Mouse (Mus musculus): Measurements from ENCODE around the gene Olfr444. TPM values are rescaled to one million over a fixed set of nuclear protein-coding genes. Genes with fewer than 3 reads are reported as not detected.

Gene Olfr444
- total RNA-seq (2021): not detected
- long read RNA-seq, experiment 1: 0 reads
- long read RNA-seq, experiment 2: 0 reads

- intact Hi-C loops (cut with DNase I; ENCODE audit: low total_unique reads): no loop called here
- DNase-seq: no peak
Measured at GRCm38 (mm10) chr6:42948767-42949166, at the start of gene Olfr444. TSS of gene Olfr444 (plus strand) at chr6:42949067.

- no peak for DNase-seq
- intact Hi-C loops (cut with DNase I; ENCODE audit: low total_unique reads): no loop called here
Measured at GRCm38 (mm10) chr6:42900345-42900744, 48.5 kb upstream of the Olfr444 start.

- no peak for DNase-seq
- intact Hi-C loops (cut with DNase I; ENCODE audit: low total_unique reads): no loop called here
Measured at GRCm38 (mm10) chr6:42908578-42908977, 40.3 kb upstream of the Olfr444 start, which contains the start of gene Olfr447. TSS of gene Olfr447 (plus strand) at chr6:42908878.

- intact Hi-C loops (cut with DNase I; ENCODE audit: low total_unique reads): no loop called here
- no peak for DNase-seq
Measured at GRCm38 (mm10) chr6:42921077-42921476, 27.8 kb upstream of the Olfr444 start, which contains the start of gene Olfr446. TSS of gene Olfr446 (plus strand) at chr6:42921377.

- no peak for DNase-seq
Measured at GRCm38 (mm10) chr6:42980377-42980776, 31.5 kb downstream of the Olfr444 start.

More at GRCm38 (mm10) chr6:42980377-42980776, 31.5 kb downstream of the Olfr444 start:
- intact Hi-C loops (cut with DNase I; ENCODE audit: low total_unique reads): no loop called here

Other genes starting within 250 kb of the Olfr444 start
- gene Tcaf1, start 239.0 kb upstream of the Olfr444 start, total RNA-seq (2021): 10 to 100 TPM; 11.2 to 15.0 TPM
- gene Olfr453, start 209.7 kb upstream of the Olfr444 start, total RNA-seq (2021): not detected
- not detected for gene Olfr38, start 192.7 kb upstream of the Olfr444 start, total RNA-seq (2021)
- not detected for gene Olfr452, start 164.0 kb upstream of the Olfr444 start, total RNA-seq (2021)
- not detected for gene Olfr450, start 137.1 kb upstream of the Olfr444 start, total RNA-seq (2021)
- not detected for gene Olfr449, start 114.7 kb upstream of the Olfr444 start, total RNA-seq (2021)
- gene Olfr448, start 58.6 kb upstream of the Olfr444 start, total RNA-seq (2021): not detected
- not detected for gene Olfr447, start 40.2 kb upstream of the Olfr444 start, total RNA-seq (2021)
- gene Olfr446, start 27.7 kb upstream of the Olfr444 start, total RNA-seq (2021): not detected
- gene Olfr441, start 157.3 kb downstream of the Olfr444 start, total RNA-seq (2021): not detected
- gene Olfr237-ps1, start 197.5 kb downstream of the Olfr444 start, total RNA-seq (2021): not detected
- gene Olfr437, start 214.2 kb downstream of the Olfr444 start, total RNA-seq (2021): not detected
- not detected for gene Olfr13, start 223.1 kb downstream of the Olfr444 start, total RNA-seq (2021)
- not detected for gene Olfr435, start 248.1 kb downstream of the Olfr444 start, total RNA-seq (2021)

Measured in gastrocnemius, postnatal 14 days (tissue).